Mouse (Mus musculus) bone marrow macrophage, adult 2 months (primary cell): Measurements from ENCODE around the gene Car14.

Experiments used
- CTCF ChIP-seq: IDR thresholded peaks from 2 replicates; pipeline ENCODE4 v1.5.1; 2012; ENCODE audit warnings: low read depth, mild to moderate bottlenecking, low read length, moderate library complexity
- POLR2A ChIP-seq: IDR thresholded peaks from 2 replicates; pipeline ENCODE4 v1.6.1; 2012; ENCODE audit warnings: mild to moderate bottlenecking, low read depth, low read length, borderline replicate concordance

DNA sequence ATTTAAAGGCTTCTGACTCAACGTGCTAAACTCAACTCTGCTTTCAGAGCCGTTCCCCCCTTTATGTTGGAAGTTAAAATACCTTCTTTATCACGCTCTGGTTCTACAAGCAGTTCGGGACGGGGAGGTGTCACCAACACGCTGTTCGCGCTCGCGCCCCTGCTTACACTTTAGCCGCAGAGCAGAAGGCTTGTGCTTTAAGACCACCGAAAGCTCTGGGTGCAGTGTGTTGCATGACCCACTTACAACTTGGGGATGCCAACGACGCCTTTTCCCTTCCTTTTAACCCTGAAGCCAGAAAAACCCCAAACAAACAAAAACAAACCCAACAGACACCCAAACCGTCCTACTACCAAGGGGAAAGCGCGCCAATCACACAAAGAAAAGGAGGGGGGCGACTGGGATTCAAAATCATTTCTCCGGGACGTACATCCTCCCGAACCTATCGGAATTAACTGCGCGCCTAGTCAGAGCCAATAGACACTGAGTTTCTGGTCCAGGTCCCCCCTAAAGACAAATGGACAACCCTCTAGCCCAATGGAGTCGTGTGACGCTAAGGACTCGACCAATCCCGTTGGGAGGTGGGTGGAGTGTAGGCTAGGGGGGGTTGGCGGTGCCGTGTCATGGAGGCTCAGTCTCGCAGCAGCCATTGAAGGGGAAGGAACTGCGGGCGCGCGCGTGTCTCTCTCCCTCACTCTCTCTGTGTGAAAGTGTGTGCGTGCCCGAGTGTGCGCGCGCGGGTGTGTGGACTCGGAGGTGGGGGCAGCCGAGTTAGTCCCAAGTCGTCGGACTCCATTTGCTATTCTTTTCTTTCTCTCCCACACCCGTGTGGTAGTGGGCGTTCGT, 24.4 kb upstream of the Car14 start, which contains the start of gene Anp32e:
- no peak; the same call in 1 of the 2 replicates for TF ChIP-seq CTCF
- no peak for TF ChIP-seq POLR2A
